Mouse (Mus musculus): ENCODE measurements around the gene Fam72a. TPM values are rescaled to one million over a fixed set of nuclear protein-coding genes. Genes with fewer than 3 reads are reported as not detected.
"Not testable (repeated sequence)": the region's sequence is repeated elsewhere in the genome, so short reads cannot be mapped to it uniquely, and the experiment has no call there.

Gene Fam72a
- polyA plus RNA-seq, 1 experiment from 2014 or later, result 5.6 TPM

DNA sequence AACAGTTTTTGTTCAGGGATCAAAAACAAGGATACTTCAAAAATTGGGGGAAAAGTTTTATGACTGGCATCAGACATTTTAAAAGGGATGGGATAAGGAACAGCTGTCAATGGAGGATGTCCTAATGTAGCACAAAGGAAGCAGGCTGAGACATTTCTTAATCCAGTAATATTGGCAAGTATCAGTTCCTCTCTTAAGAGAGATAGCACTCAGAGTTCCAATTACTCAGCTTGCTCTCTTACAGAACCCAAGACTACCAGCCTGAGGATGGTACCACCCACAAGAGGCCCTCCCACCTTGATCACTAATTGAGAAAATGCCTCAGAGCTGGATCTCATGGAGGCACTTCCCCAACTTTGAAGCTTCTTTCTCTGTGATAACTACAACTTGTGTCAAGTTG lies 32.8 kb downstream of the Fam72a start:
- Histone ChIP-seq H3K27ac (ENCODE audit: low read depth, low read length) (no peak overlapping the region), H3K4me3 (ENCODE audit: low read depth, low read length) (no peak overlapping the region), H3K4me2 (ENCODE audit: low read depth, low read length, severe bottlenecking) (no peak overlapping the region), H3K9ac (ENCODE audit: low read length) (no peak overlapping the region), H3K27me3 (ENCODE audit: control insufficient read depth, insufficient read depth, low read length) (no peaks in the 10 kb centered on the region), H3K4me1 (replicated peaks; ENCODE audit: control insufficient read depth, insufficient read depth, low read length) (no peaks in the 10 kb centered on the region), H3K9me3 (ENCODE audit: control insufficient read depth, low read length) (no peaks in the 10 kb centered on the region), H3K36me3 (ENCODE audit: control insufficient read depth, insufficient read depth, low read length) (no peaks in the 10 kb centered on the region)
- DNase-seq (ENCODE audit: low spot score) (no peak), ATAC-seq (replicated peaks; ENCODE audit: low FRiP score) (no peak)

DNA sequence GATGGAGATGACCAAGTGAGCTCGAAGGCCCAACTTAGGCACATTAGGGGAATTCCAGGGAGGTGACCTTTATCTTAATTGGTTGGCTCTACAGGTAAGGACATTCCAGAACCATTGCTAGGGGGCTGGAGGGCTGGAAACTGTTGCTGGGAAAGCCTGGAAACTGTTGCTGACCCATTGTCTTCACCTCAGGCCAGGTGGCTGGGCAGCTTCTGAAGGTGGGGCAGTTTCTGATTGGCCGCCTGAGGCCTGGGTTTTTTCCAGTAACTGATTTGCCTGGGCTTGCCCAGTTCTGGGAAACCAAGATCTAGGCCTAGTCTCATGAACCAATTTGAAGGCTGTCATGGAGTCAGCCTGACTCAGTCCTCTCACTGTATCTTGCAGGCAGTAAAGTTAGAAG lies 34.4 kb downstream of the Fam72a start:
- H3K27ac ChIP-seq (ENCODE audit: low read depth, low read length), result no peak overlapping the region
- no peaks in the 10 kb centered on the region for H3K9me3 ChIP-seq (ENCODE audit: control insufficient read depth, low read length)
- H3K9ac ChIP-seq (ENCODE audit: low read length), result no peak overlapping the region
- H3K36me3 ChIP-seq (ENCODE audit: control insufficient read depth, insufficient read depth, low read length), result no peaks in the 10 kb centered on the region
- ATAC-seq (replicated peaks; ENCODE audit: low FRiP score), result no peak
- no peaks in the 10 kb centered on the region for H3K27me3 ChIP-seq (ENCODE audit: control insufficient read depth, insufficient read depth, low read length)
- no peak for DNase-seq (ENCODE audit: low spot score)
- H3K4me3 ChIP-seq (ENCODE audit: low read depth, low read length), result no peak overlapping the region
- 86% methylated on average over 2 of the region's 2 CpGs for WGBS
- no peak overlapping the region for H3K4me2 ChIP-seq (ENCODE audit: low read depth, low read length, severe bottlenecking)
- H3K4me1 ChIP-seq (replicated peaks; ENCODE audit: control insufficient read depth, insufficient read depth, low read length), result no peaks in the 10 kb centered on the region

DNA sequence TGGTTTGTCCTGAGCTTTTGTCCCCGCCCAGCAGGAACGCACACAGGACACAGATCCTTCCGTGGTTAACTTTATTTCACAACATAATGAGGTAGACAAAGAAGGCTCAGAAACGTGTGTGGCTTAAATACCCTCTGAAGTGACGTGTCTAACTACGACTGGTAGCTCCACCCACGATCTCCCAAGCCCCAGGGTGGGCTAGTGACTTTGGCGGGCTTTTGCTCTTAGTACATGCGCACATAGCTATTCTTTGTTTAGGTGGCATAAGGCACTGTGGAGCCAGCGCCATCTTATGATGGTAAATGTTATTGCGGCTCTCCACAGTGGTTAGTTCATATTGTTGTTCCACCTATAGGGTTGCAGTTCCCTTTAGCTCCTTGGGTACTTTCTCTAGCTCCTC lies 38.4 kb downstream of the Fam72a start:
- not testable (repeated sequence) for H3K4me3 ChIP-seq (ENCODE audit: low read depth, low read length); H3K9me3 ChIP-seq (ENCODE audit: control insufficient read depth, low read length); H3K27ac ChIP-seq (ENCODE audit: low read depth, low read length); H3K4me2 ChIP-seq (ENCODE audit: low read depth, low read length, severe bottlenecking); H3K9ac ChIP-seq (ENCODE audit: low read length); H3K27me3 ChIP-seq (ENCODE audit: control insufficient read depth, insufficient read depth, low read length); H3K4me1 ChIP-seq (replicated peaks; ENCODE audit: control insufficient read depth, insufficient read depth, low read length); H3K36me3 ChIP-seq (ENCODE audit: control insufficient read depth, insufficient read depth, low read length)
- ATAC-seq (replicated peaks; ENCODE audit: low FRiP score) (peak; percentile 60), DNase-seq (ENCODE audit: low spot score) (peak; percentile 58)
- WGBS, result 34% methylated on average over 11 of the region's 11 CpGs

DNA sequence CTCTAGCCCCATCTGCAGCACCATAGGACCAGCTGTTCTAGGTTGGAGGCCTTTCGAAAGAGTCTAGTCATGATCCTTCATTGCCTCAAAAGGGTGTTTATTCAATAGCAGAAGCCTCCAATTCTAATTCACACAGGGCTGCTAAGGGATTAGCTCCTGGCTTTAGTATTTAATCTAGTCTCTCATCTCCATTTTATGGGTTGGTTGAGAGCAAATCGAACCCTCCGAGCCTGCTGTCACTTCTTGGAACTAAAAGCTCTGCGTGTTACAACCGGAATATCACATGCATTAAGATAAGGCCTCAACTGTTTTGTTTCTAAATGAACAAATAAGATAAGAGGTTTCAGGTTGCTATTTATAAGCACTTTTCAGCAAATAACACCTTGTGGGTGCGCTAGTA lies 42.0 kb downstream of the Fam72a start:
- WGBS, result 96% methylated on average over 6 of the region's 6 CpGs
- no peak overlapping the region for H3K27ac ChIP-seq (ENCODE audit: low read depth, low read length)
- no peak overlapping the region for H3K4me3 ChIP-seq (ENCODE audit: low read depth, low read length)
- no peak overlapping the region for H3K9ac ChIP-seq (ENCODE audit: low read length)
- ATAC-seq (replicated peaks; ENCODE audit: low FRiP score) (no peak), DNase-seq (ENCODE audit: low spot score) (no peak)
- no peaks in the 10 kb centered on the region for H3K4me1 ChIP-seq (replicated peaks; ENCODE audit: control insufficient read depth, insufficient read depth, low read length)
- H3K27me3 ChIP-seq (ENCODE audit: control insufficient read depth, insufficient read depth, low read length), result no peaks in the 10 kb centered on the region
- no peak overlapping the region for H3K4me2 ChIP-seq (ENCODE audit: low read depth, low read length, severe bottlenecking)
- H3K36me3 ChIP-seq (ENCODE audit: control insufficient read depth, insufficient read depth, low read length), result no peaks in the 10 kb centered on the region
- H3K9me3 ChIP-seq (ENCODE audit: control insufficient read depth, low read length), result no peaks in the 10 kb centered on the region

DNA sequence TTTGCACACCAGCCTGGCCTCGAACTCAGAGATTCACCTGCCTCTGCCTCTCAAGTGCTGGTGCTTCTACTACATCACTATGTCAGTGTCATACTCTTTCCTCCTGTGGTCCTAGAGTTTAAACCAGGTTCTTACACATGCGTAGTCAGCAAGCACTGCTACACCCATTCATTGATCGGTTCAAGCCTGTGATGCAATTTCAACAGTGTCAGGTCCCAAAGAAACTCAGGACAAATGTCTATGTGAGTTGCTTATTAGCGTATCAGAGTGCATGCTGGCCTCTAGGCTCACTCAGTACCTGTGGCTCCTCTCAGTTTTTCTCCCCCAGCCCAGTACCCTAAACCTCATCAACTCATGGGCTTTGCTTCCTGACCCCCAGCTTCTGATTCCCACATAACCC lies 42.7 kb downstream of the Fam72a start:
- WGBS, result 87% methylated on average over 4 of the region's 4 CpGs

DNA sequence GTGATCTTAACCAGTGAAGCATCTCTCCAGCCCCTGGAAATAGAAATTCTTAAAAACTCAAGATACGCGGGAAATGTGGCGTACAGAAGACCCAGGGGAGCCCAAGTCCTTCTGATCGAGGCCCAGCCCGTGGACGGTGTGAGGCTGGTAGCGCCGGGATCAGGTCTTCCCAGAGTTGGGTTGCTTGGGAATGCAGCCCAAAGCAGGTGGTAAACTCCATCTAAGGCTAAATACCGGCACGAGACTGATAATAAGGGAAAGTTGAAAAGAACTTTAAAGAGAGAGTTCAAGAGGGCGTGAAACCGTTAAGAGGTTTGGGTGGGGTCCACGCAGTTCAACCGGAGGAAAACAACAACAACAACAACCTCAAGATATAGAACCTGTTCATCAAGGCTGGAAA lies 46.0 kb downstream of the Fam72a start:
- ATAC-seq (replicated peaks; ENCODE audit: low FRiP score) (0 out of 2 replicates have a peak, but pooled peaks have one; percentile 55), DNase-seq (ENCODE audit: low spot score) (peak; percentile 57)
- WGBS, result 94% methylated on average over 14 of the region's 14 CpGs
- no peak overlapping the region for H3K9ac ChIP-seq (ENCODE audit: low read length)
- no peaks in the 10 kb centered on the region for H3K36me3 ChIP-seq (ENCODE audit: control insufficient read depth, insufficient read depth, low read length)
- H3K27me3 ChIP-seq (ENCODE audit: control insufficient read depth, insufficient read depth, low read length), result no peaks in the 10 kb centered on the region
- no peak overlapping the region for H3K4me2 ChIP-seq (ENCODE audit: low read depth, low read length, severe bottlenecking)
- no peak overlapping the region for H3K27ac ChIP-seq (ENCODE audit: low read depth, low read length)
- no peaks in the 10 kb centered on the region for H3K4me1 ChIP-seq (replicated peaks; ENCODE audit: control insufficient read depth, insufficient read depth, low read length)
- H3K9me3 ChIP-seq (ENCODE audit: control insufficient read depth, low read length), result no peaks in the 10 kb centered on the region
- no peak overlapping the region for H3K4me3 ChIP-seq (ENCODE audit: low read depth, low read length)

More for the DNA sequence above, 42.7 kb downstream of the Fam72a start:
- Histone ChIP-seq H3K27ac (ENCODE audit: low read depth, low read length) (no peak overlapping the region), H3K27me3 (ENCODE audit: control insufficient read depth, insufficient read depth, low read length) (no peaks in the 10 kb centered on the region), H3K36me3 (ENCODE audit: control insufficient read depth, insufficient read depth, low read length) (no peaks in the 10 kb centered on the region), H3K9ac (ENCODE audit: low read length) (no peak overlapping the region), H3K4me1 (replicated peaks; ENCODE audit: control insufficient read depth, insufficient read depth, low read length) (no peaks in the 10 kb centered on the region), H3K4me3 (ENCODE audit: low read depth, low read length) (no peak overlapping the region), H3K4me2 (ENCODE audit: low read depth, low read length, severe bottlenecking) (no peak overlapping the region), H3K9me3 (ENCODE audit: control insufficient read depth, low read length) (no peaks in the 10 kb centered on the region)
- no peak for ATAC-seq (replicated peaks; ENCODE audit: low FRiP score)
- DNase-seq (ENCODE audit: low spot score), result no peak

DNA sequence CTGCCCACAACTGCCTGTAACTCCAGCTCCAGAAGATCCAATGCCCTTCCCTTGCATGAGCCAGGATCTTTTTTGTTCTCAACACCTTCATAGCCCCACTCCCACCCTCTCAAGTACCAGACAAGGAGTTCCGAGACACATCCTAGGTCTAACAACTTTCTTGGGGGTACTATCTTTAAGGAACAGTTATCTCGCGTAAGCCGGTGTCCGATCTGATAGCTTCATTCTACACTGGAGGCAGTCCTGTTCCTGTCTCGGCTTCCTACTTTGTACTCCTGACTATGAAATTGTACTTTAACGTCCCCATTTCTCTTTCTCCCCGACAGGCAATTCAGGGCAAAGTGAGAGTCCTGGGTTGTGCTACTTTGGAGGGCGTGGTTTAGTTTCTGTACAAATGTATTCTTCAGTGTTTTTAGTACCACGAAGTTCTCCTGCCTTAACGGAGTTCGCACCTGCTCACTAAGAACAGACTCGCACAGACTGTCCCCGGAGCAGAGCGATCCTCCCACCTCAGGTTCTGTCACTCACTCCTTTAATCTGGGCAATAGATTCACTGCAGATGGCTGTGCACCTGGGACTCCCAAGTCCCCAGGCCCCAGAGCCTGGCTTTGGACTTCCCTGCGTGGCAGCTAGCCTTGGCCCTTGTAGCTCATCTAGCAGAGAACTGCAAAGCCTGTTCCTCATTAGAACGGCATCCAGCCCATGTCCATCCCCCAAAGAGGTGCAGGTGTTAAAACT lies 51.4 kb downstream of the Fam72a start:
- no peak for ATAC-seq (replicated peaks; ENCODE audit: low FRiP score)

DNA sequence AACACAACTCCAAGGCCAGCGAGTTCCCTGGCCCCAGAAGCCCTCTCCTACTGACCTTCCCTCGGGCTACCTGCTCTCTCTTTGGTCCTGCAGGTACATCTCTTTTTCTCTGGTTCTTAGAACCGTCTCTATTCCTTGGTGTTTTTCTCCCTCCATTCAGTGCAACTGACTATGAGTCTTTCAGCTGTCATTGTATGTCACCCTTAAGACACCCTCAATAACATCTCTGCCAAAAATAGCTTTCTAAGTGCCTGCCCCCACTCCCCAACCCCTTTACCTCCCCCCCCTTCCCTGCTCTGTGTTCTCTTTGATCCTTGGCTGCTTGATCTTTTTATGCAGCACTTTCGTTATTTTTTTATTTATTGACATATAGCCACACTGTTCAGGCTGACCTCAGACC lies 52.7 kb downstream of the Fam72a start:
- Histone ChIP-seq H3K27ac (ENCODE audit: low read depth, low read length) (no peak overlapping the region), H3K27me3 (ENCODE audit: control insufficient read depth, insufficient read depth, low read length) (no peaks in the 10 kb centered on the region), H3K9ac (ENCODE audit: low read length) (no peak overlapping the region), H3K36me3 (ENCODE audit: control insufficient read depth, insufficient read depth, low read length) (no peaks in the 10 kb centered on the region), H3K4me3 (ENCODE audit: low read depth, low read length) (no peak overlapping the region), H3K4me1 (replicated peaks; ENCODE audit: control insufficient read depth, insufficient read depth, low read length) (no peaks in the 10 kb centered on the region), H3K4me2 (ENCODE audit: low read depth, low read length, severe bottlenecking) (no peak overlapping the region), H3K9me3 (ENCODE audit: control insufficient read depth, low read length) (no peaks in the 10 kb centered on the region)
- WGBS, result 64% methylated on average over 4 of the region's 4 CpGs
- ATAC-seq (replicated peaks; ENCODE audit: low FRiP score) (no peak), DNase-seq (ENCODE audit: low spot score) (no peak)

More for the DNA sequence above, 51.4 kb downstream of the Fam72a start:
- no peaks in the 10 kb centered on the region for H3K27me3 ChIP-seq (ENCODE audit: control insufficient read depth, insufficient read depth, low read length)
- no peak overlapping the region for H3K4me2 ChIP-seq (ENCODE audit: low read depth, low read length, severe bottlenecking)
- no peak overlapping the region for H3K27ac ChIP-seq (ENCODE audit: low read depth, low read length)
- no peak for DNase-seq (ENCODE audit: low spot score)
- H3K36me3 ChIP-seq (ENCODE audit: control insufficient read depth, insufficient read depth, low read length), result no peaks in the 10 kb centered on the region
- H3K4me3 ChIP-seq (ENCODE audit: low read depth, low read length), result no peak overlapping the region
- H3K9me3 ChIP-seq (ENCODE audit: control insufficient read depth, low read length), result no peaks in the 10 kb centered on the region
- no peaks in the 10 kb centered on the region for H3K4me1 ChIP-seq (replicated peaks; ENCODE audit: control insufficient read depth, insufficient read depth, low read length)
- WGBS, result 90% methylated on average over 17 of the region's 17 CpGs
- H3K9ac ChIP-seq (ENCODE audit: low read length), result no peak overlapping the region

DNA sequence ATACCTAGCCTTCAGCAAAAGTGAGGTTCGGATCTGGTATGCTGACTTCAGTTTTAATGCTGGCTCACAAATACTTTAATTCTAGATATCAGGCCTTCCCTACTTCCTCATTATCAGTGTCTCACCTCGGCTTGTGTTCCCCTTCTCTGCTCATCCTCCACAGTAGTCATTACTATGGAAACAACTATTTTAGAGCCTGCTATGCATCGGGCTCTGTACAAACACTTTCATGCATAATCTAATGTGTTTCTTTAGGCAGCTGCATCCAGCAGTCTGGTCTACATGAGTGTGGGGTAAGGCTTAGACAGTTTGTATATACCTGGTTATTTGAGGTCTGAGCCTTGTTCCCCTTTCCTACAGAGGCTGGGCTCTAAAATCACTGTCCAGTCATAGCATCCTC lies 55.9 kb downstream of the Fam72a start:
- ATAC-seq (replicated peaks; ENCODE audit: low FRiP score) (no peak), DNase-seq (ENCODE audit: low spot score) (no peak)
- 89% methylated on average over 3 of the region's 3 CpGs for whole genome bisulfite sequencing
- no peaks in the 10 kb centered on the region for H3K36me3 ChIP-seq (ENCODE audit: control insufficient read depth, insufficient read depth, low read length)
- H3K27me3 ChIP-seq (ENCODE audit: control insufficient read depth, insufficient read depth, low read length), result no peaks in the 10 kb centered on the region
- H3K9ac ChIP-seq (ENCODE audit: low read length), result no peak overlapping the region
- H3K4me1 ChIP-seq (replicated peaks; ENCODE audit: control insufficient read depth, insufficient read depth, low read length), result no peaks in the 10 kb centered on the region
- no peak overlapping the region for H3K27ac ChIP-seq (ENCODE audit: low read depth, low read length)
- H3K4me3 ChIP-seq (ENCODE audit: low read depth, low read length), result no peak overlapping the region
- H3K9me3 ChIP-seq (ENCODE audit: control insufficient read depth, low read length), result no peaks in the 10 kb centered on the region
- no peak overlapping the region for H3K4me2 ChIP-seq (ENCODE audit: low read depth, low read length, severe bottlenecking)

Measured in forebrain, embryonic 11.5 days (tissue).